Mouse (Mus musculus): ENCODE results near the gene Fam81a.

Gene Fam81a

GRCm38 (mm10) chr9:70053411-70053810 lies 88.9 kb downstream of the Fam81a start:
- in situ Hi-C loops (cut with MboI, MseI), result no loop called here

- in situ Hi-C loops (cut with MboI, MseI), result no loop called here
Observed at GRCm38 (mm10) chr9:70052730-70053129, 89.6 kb downstream of the Fam81a start.

- in situ Hi-C loops (cut with MboI, MseI), result no loop called here
Observed at GRCm38 (mm10) chr9:70049839-70050238, 92.5 kb downstream of the Fam81a start.

- in situ Hi-C loops (cut with MboI, MseI), result no loop called here
Observed at GRCm38 (mm10) chr9:70049416-70049783, 93.0 kb downstream of the Fam81a start.

- in situ Hi-C loops (cut with MboI, MseI), result no loop called here
Observed at GRCm38 (mm10) chr9:70048751-70049415, 93.5 kb downstream of the Fam81a start.

GRCm38 (mm10) chr9:70048280-70048679 lies 94.1 kb downstream of the Fam81a start:
- in situ Hi-C loops (cut with MboI, MseI), result no loop called here

GRCm38 (mm10) chr9:70047839-70048238 lies 94.5 kb downstream of the Fam81a start:
- in situ Hi-C loops (cut with MboI, MseI), result no loop called here

- in situ Hi-C loops (cut with MboI, MseI), result no loop called here
Observed at GRCm38 (mm10) chr9:70046255-70046654, 96.1 kb downstream of the Fam81a start.

- in situ Hi-C loops (cut with MboI, MseI), result no loop called here
Observed at GRCm38 (mm10) chr9:70044865-70045264, 97.5 kb downstream of the Fam81a start.

- in situ Hi-C loops (cut with MboI, MseI), result no loop called here
Observed at GRCm38 (mm10) chr9:70042935-70043334, 99.4 kb downstream of the Fam81a start.

- in situ Hi-C loops (cut with MboI, MseI), result no loop called here
Observed at GRCm38 (mm10) chr9:70042137-70042536, 100.2 kb downstream of the Fam81a start.

- in situ Hi-C loops (cut with MboI, MseI), result no loop called here
Observed at GRCm38 (mm10) chr9:70040570-70040969, 101.8 kb downstream of the Fam81a start.

GRCm38 (mm10) chr9:70039597-70040385 lies 102.6 kb downstream of the Fam81a start:
- in situ Hi-C loops (cut with MboI, MseI), result no loop called here
